Mouse (Mus musculus): ENCODE data around the gene Hecw2. TPM values are rescaled to one million over a fixed set of nuclear protein-coding genes. Genes with fewer than 3 reads are reported as not detected.
A peak's percentile ranks its signal among the peaks of the same experiment; 100 is the strongest.

Hecw2 gene
- polyA plus RNA-seq, 1 experiment from 2014 or later: 5.5 TPM

- H3K4me2 ChIP-seq: no peak overlapping the region
- ATAC-seq (ENCODE audit: borderline replicate concordance, extremely low read depth, low FRiP score, low TSS enrichment): no peak
- WGBS: 51% methylated on average over 6 of the region's 6 CpGs
- no peaks in the 10 kb centered on the region for H3K9me3 ChIP-seq
- H3K27me3 ChIP-seq: no peaks in the 10 kb centered on the region
- no peak overlapping the region for H3K4me3 ChIP-seq
- no peak overlapping the region for H3K9ac ChIP-seq
- no peaks in the 10 kb centered on the region for H3K36me3 ChIP-seq
- no peaks in the 10 kb centered on the region for H3K4me1 ChIP-seq
- no peak overlapping the region for H3K27ac ChIP-seq
Measured at GRCm38 (mm10) chr1:54153216-54153786, 41.7 kb downstream of the Hecw2 start.

DNA sequence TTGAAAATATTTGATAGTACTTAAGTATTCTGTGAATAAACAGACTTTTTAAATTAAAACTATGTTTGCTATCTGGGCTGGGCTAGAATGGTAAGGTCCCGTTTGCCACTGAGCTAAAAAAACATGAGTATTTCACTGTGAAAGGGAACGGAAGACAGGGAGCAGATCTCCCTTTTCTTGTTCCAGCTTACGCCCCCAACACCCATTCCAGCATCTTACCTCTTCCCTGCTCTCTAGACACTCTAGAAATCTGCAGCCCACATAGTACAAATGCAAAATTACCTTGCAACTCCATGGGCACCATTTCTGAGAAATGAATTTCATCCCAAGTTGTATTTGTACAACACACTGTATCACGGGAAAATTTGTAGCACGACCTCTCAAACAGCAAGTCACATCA lies 49.9 kb downstream of the Hecw2 start:
- no peaks in the 10 kb centered on the region for H3K36me3 ChIP-seq
- no peaks in the 10 kb centered on the region for H3K27me3 ChIP-seq
- H3K9ac ChIP-seq: no peak overlapping the region
- no peaks in the 10 kb centered on the region for H3K9me3 ChIP-seq
- ATAC-seq (ENCODE audit: borderline replicate concordance, extremely low read depth, low FRiP score, low TSS enrichment): no peak
- no peak overlapping the region for H3K27ac ChIP-seq
- H3K4me3 ChIP-seq: no peak overlapping the region
- H3K4me2 ChIP-seq: no peak overlapping the region
- H3K4me1 ChIP-seq: no peaks in the 10 kb centered on the region
- whole genome bisulfite sequencing: 85% methylated on average over 5 of the region's 5 CpGs

DNA sequence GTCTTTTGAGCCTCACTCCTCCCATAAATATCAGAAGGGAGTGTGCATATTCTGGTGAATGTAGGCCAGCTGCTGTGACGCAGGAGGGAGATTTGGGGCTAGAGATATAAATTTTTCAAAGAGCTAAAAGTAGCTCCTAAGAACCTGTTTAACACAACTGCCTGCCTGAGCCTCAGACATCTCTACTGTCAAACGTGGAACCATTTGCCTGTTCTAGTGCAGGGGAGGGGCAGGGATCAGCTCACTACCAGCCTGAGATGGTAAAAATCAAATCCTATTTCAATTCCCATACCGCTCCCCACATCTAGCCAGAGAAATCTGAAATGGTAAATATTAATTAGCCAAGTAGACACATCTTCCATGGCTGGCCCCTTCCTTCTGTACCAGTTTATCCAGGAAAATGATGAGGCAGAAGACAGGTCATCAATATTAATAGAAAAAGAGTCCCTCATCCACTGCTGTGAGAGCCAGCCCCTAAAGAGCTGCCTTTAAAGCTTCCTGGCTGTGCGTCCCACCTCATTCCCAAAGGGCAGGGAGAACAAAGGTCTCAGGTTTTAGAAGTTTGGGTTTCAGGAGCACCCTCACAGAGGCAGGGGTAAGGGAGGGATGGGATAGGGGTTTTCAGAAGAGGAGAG lies 61.0 kb downstream of the Hecw2 start:
- Histone ChIP-seq H3K27me3 (no peaks in the 10 kb centered on the region), H3K4me2 (no peak overlapping the region), H3K9ac (no peak overlapping the region), H3K9me3 (no peaks in the 10 kb centered on the region), H3K27ac (no peak overlapping the region), H3K4me1 (no peaks in the 10 kb centered on the region), H3K36me3 (no peaks in the 10 kb centered on the region), H3K4me3 (no peak overlapping the region)
- ATAC-seq (ENCODE audit: borderline replicate concordance, extremely low read depth, low FRiP score, low TSS enrichment): no peak
- WGBS: 64% methylated on average over 4 of the region's 4 CpGs

GRCm38 (mm10) chr1:54128714-54129431 lies 66.1 kb downstream of the Hecw2 start:
- H3K27ac ChIP-seq: no peak overlapping the region
- H3K36me3 ChIP-seq: no peaks in the 10 kb centered on the region
- no peak overlapping the region for H3K4me2 ChIP-seq
- H3K9ac ChIP-seq: no peak overlapping the region
- 68% methylated on average over 5 of the region's 5 CpGs for WGBS
- H3K4me1 ChIP-seq: no peaks in the 10 kb centered on the region
- H3K4me3 ChIP-seq: no peak overlapping the region
- no peak for ATAC-seq (ENCODE audit: borderline replicate concordance, extremely low read depth, low FRiP score, low TSS enrichment)
- H3K9me3 ChIP-seq: no peaks in the 10 kb centered on the region
- no peaks in the 10 kb centered on the region for H3K27me3 ChIP-seq

DNA sequence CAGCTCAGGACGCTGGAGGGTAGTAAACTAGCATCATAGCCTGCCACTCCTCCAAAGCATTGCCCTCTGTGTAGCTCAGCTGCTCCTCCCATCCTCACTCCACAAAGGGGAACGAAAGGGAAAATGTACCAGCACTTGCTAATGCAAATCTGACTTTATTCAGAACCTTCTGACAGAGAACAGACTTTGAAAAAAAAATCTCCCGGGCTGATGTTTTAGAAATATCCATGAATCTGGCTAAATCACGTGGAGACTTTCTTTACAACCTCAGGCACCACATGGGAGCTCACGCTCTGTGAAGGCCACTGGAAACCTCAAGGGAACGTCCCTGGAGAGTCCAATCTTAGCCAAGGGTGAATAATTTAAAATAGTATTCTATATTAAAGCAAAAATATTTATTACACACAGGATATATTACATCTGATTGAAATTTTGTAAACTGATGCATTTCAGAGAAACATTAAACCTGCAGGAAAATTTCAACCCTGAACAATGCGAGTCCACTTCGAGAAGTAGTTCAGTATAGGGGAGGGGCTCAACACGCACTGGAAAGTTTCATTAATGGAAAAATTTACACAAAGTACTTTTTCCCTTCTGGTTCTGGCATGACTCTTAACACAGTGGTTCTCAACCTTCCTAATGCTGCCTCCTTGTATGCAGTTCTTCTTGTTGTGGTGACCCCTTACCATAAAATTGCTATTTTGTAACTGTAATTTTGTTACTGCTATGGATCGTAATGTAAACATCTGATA lies 67.8 kb downstream of the Hecw2 start:
- Histone ChIP-seq H3K27ac (no peak overlapping the region), H3K36me3 (no peaks in the 10 kb centered on the region), H3K27me3 (no peaks in the 10 kb centered on the region), H3K4me3 (no peak overlapping the region), H3K9me3 (no peaks in the 10 kb centered on the region), H3K4me1 (no peaks in the 10 kb centered on the region), H3K9ac (no peak overlapping the region), H3K4me2 (no peak overlapping the region)
- WGBS: 77% methylated on average over 10 of the region's 10 CpGs
- ATAC-seq (ENCODE audit: borderline replicate concordance, extremely low read depth, low FRiP score, low TSS enrichment): no peak

- Histone ChIP-seq H3K27ac (no peak overlapping the region), H3K9ac (no peak overlapping the region), H3K27me3 (no peaks in the 10 kb centered on the region), H3K36me3 (no peaks in the 10 kb centered on the region), H3K4me2 (no peak overlapping the region), H3K4me1 (no peaks in the 10 kb centered on the region), H3K4me3 (no peak overlapping the region), H3K9me3 (no peaks in the 10 kb centered on the region)
- ATAC-seq (ENCODE audit: borderline replicate concordance, extremely low read depth, low FRiP score, low TSS enrichment): no peak
- 81% methylated on average over 2 of the region's 2 CpGs for WGBS
Measured at GRCm38 (mm10) chr1:54122551-54122950, 72.4 kb downstream of the Hecw2 start.

DNA sequence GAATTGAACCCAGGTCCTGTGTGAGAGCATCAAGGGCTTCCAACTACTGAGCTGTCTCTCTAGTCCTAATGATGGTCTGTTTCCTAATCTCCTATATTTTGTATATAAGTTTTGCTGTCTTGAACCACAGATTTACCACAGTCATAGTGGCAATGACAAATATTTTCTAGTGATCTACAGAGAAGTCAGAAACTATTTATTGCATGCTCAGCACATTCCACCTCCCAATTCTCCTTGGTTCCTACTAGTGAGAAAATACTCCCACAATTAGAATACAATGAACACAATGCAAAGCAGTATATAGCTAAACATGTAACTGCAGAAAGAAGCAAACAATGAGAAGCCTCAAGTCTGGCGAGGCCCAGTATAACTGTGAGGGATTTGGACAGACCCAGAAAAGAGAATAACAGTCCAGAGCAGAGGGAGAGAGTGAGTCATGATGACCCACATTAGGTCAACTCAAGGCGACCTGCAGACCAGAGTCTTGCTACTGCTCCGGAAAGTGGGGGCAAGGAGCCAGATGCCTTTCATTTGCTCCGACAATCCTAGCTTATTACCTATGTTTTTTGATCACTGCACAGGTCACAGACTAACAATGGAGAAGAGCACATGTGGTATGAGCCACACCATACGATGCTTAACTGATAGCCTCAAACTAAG lies 73.8 kb downstream of the Hecw2 start:
- no peaks in the 10 kb centered on the region for H3K4me1 ChIP-seq
- H3K9me3 ChIP-seq: no peaks in the 10 kb centered on the region
- no peaks in the 10 kb centered on the region for H3K36me3 ChIP-seq
- H3K9ac ChIP-seq: no peak overlapping the region
- no peak overlapping the region for H3K4me3 ChIP-seq
- no peak overlapping the region for H3K27ac ChIP-seq
- no peak overlapping the region for H3K4me2 ChIP-seq
- H3K27me3 ChIP-seq: no peaks in the 10 kb centered on the region
- 85% methylated on average over 5 of the region's 5 CpGs for WGBS
- ATAC-seq (ENCODE audit: borderline replicate concordance, extremely low read depth, low FRiP score, low TSS enrichment): no peak

DNA sequence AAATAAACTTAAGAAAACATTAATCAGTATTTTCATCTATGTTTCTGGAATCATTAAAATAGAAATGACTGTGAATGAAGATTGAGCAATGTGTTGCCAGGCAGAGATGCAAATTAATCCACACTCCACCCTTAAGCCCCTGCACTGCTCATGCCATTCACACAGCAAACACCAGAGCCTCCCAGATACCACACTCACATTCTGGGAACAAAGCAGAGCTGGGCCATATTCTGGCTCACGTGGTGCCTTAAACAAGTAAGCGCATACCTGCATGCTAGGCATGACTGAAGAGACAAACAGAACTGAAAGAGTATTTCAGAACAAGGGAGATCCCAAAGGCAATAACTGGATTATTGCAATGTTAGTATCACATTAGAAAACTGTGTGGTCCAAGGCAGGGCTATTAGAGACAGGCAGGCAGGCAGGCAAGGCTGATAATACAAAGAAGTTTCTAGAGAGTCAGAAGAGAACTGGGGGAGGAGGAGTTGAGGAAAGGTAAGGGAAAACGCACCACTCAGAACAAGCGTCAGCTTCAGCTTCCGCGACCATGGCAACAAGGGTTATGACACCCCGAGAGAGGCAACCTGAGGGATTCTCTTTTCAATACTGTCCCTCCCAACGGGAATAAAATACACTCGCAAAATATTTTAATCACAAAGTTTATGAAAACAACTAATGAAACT lies 75.2 kb downstream of the Hecw2 start:
- no peaks in the 10 kb centered on the region for H3K4me1 ChIP-seq
- no peak for ATAC-seq (ENCODE audit: borderline replicate concordance, extremely low read depth, low FRiP score, low TSS enrichment)
- WGBS: 66% methylated on average over 9 of the region's 9 CpGs

DNA sequence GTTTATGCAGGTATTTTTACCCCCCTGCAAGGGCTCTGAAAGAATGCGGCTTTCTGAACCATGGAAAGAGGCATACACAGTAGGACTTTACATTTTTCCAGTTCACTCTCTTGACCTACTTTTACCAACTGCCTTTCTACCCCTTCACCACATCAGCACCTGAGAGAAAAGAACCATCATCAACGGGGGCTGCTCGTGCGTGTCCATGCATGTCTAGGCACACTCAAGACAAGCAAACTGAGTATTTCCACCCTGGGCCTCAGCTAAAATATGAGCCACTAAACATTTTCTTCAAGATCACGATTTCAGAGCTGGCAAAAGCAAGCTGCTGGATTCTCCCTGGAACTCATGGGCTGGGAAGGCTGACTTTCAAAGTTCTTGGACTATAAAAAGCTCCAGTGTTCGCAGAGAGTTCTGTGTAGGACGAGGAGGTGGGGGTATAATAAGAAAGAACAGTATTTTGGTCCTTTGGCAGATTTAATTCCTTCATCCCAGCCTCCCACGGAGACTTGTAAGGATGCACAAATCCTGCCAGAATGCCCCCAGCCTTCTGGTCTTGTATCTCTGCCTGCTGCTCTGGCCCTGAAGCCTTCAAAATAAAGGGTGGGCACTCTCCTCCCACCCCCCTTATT lies 76.5 kb downstream of the Hecw2 start:
- H3K4me1 ChIP-seq: no peaks in the 10 kb centered on the region
- no peak overlapping the region for H3K9ac ChIP-seq
- H3K27me3 ChIP-seq: no peaks in the 10 kb centered on the region
- no peak overlapping the region for H3K4me2 ChIP-seq
- ATAC-seq (ENCODE audit: borderline replicate concordance, extremely low read depth, low FRiP score, low TSS enrichment): no peak
- H3K9me3 ChIP-seq: no peaks in the 10 kb centered on the region
- H3K27ac ChIP-seq: no peak overlapping the region
- no peaks in the 10 kb centered on the region for H3K36me3 ChIP-seq
- 64% methylated on average over 8 of the region's 8 CpGs for WGBS
- no peak overlapping the region for H3K4me3 ChIP-seq

More for the DNA sequence above, 75.2 kb downstream of the Hecw2 start:
- H3K9ac ChIP-seq: no peak overlapping the region
- no peak overlapping the region for H3K4me3 ChIP-seq
- H3K9me3 ChIP-seq: no peaks in the 10 kb centered on the region
- H3K36me3 ChIP-seq: no peaks in the 10 kb centered on the region
- no peak overlapping the region for H3K27ac ChIP-seq
- H3K27me3 ChIP-seq: no peaks in the 10 kb centered on the region
- no peak overlapping the region for H3K4me2 ChIP-seq

- Histone ChIP-seq H3K4me3 (no peak overlapping the region), H3K4me1 (peaks cover 8% of the 10 kb centered on the region), H3K27ac (no peak overlapping the region; the same call in 1 of the 2 replicates), H3K9me3 (no peaks in the 10 kb centered on the region), H3K4me2 (no peak overlapping the region), H3K36me3 (no peaks in the 10 kb centered on the region), H3K9ac (no peak overlapping the region), H3K27me3 (no peaks in the 10 kb centered on the region)
- ATAC-seq (ENCODE audit: borderline replicate concordance, extremely low read depth, low FRiP score, low TSS enrichment): peak; percentile 62; the same call in 1 of the 2 replicates
- 50% methylated on average over 8 of the region's 8 CpGs for WGBS
Measured at GRCm38 (mm10) chr1:54110920-54111605, 83.9 kb downstream of the Hecw2 start.

Data from lung, embryonic 15.5 days (tissue).